Mouse (Mus musculus): ENCODE data around the gene Xrcc3. TPM values are rescaled to one million over a fixed set of nuclear protein-coding genes. Genes with fewer than 3 reads are reported as not detected.

Gene Xrcc3
- total RNA-seq, 2 experiments from 2014 or later, result 0.15 to 0.24 TPM

Other genes with a start within 250 kb of the Xrcc3 start
- 10 to 100 TPM; 50.5 to 51.5 TPM for gene Mark3, start 239.3 kb downstream of the Xrcc3 start, total RNA-seq (2021)
- gene Ckb, start 141.5 kb downstream of the Xrcc3 start, total RNA-seq (2021), result 10 to 100 TPM; 14.9 to 15.6 TPM
- 1 to 10 TPM; 2.7 to 2.9 TPM for gene Trmt61a, start 135.8 kb downstream of the Xrcc3 start, total RNA-seq (2021)
- 10 to 100 TPM; 10.9 to 14.6 TPM for gene Bag5, start 100.6 kb downstream of the Xrcc3 start, total RNA-seq (2021)
- gene Apopt1, start 100.6 kb downstream of the Xrcc3 start, total RNA-seq (2021), result 10 to 100 TPM; 37.7 to 38.9 TPM
- 10 to 100 TPM; 59.9 to 68.0 TPM for gene Klc1, start 55.0 kb downstream of the Xrcc3 start, total RNA-seq (2021)
- 10 to 100 TPM; 13.0 to 15.0 TPM for gene Zfyve21, start 297 bp upstream of the Xrcc3 start, total RNA-seq (2021)
- gene Ppp1r13b, start 94.2 kb upstream of the Xrcc3 start, total RNA-seq (2021), result 1 to 10 TPM; 5.3 to 6.1 TPM
- gene Atp5mpl, start 153.1 kb upstream of the Xrcc3 start, total RNA-seq (2021), result 100 to 1,000 TPM; 775 to 816 TPM
- under 1 TPM; 0.08 to 0.46 TPM for gene Tdrd9, start 157.7 kb upstream of the Xrcc3 start, total RNA-seq (2021)
- not detected for gene Rd3l, start 167.4 kb upstream of the Xrcc3 start, total RNA-seq (2021)

Data from gastrocnemius, postnatal 25 days (tissue).